Mouse (Mus musculus) kidney, adult 2 months (tissue): ENCODE measurements at regions not wholly inside any gene's neighbourhood (a gene's known extent, or its start where the extent isn't known, plus 50 kb on each side); places are given as distances from the start of the nearest gene placed in this dataset.

Source experiments
- CTCF ChIP-seq: fragments of 200-500 bp; conservative IDR thresholded peaks from 2 replicates; pipeline ENCODE4 v1.5.1; 2011; ENCODE audit warnings: low read depth, mild to moderate bottlenecking, control low read depth, low read length, moderate library complexity, mixed read lengths; ENCODE audit not compliant: insufficient read depth, insufficient read length
- POLR2A ChIP-seq: fragments of 200-500 bp; IDR thresholded peaks from one replicate; pipeline ENCODE4 v1.6.1; 2011; ENCODE audit warnings: low read depth, low read length, control low read depth

DNA sequence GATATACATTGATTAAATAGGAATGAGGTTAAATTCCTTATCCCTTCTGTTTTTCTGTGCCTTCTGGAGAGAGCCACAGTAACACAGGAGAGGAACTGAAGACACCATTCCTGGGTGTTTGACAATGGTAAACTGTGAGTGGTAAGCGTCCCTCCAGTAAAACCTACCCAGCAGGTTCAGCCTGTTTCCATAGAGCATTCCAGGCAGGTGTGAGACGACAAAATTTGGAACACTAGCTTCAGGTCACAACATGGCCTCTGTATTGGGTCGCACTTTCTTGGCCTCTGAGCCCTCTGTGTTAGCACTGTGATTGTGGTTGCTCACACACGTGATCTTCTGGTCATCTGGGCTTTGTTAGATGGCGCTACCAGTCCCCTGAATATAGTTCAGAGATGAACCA, 73.4 kb downstream of the Cd24a start:
- TF ChIP-seq POLR2A (no peak), CTCF (no peak)
